Mouse (Mus musculus) bone marrow, adult 2 months (tissue): Measurements from ENCODE around the gene Sgms1.

Source experiments
- CTCF ChIP-seq: fragments of 200-500 bp; IDR thresholded peaks from 2 replicates; pipeline ENCODE4 v1.5.1; 2011; ENCODE audit warnings: low read length, control low read depth; ENCODE audit not compliant: control insufficient read depth, insufficient read depth
- POLR2A ChIP-seq: fragments of 200-500 bp; IDR thresholded peaks from 2 replicates; pipeline ENCODE4 v1.6.1; 2011; ENCODE audit warnings: low read depth, mild to moderate bottlenecking, control low read depth, low read length, borderline replicate concordance; ENCODE audit not compliant: control insufficient read depth

DNA sequence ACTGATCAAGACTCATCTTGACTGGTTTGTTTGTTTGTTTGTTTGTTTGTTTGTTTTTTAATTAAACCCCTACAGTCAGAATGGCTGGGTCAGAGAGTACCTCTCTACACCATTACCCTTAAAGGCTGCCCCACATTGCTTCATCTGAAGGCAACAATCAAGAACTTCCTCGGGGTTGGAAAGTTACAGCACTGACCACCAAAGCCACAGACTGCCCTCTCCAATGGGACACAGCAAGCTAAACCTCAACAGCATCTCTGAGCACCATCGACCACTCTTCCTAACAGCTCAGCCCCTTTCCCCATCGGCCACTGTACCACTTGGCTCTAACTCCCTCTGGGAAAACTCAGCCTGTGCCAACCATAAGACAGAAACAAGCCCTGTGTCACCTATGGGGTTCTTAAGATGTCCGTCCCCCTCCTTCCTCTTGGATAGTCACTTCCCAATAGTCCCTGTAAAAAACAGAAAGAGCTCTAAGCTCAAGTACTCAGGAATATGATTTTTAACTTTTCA, 14.0 kb downstream of the Sgms1 start:
- TF ChIP-seq POLR2A (no peak), CTCF (no peak)
